Mouse (Mus musculus): ENCODE measurements at regions not wholly inside any gene's neighbourhood (a gene's known extent, or its start where the extent isn't known, plus 50 kb on each side); places are given as distances from the start of the nearest gene placed in this dataset.

DNA sequence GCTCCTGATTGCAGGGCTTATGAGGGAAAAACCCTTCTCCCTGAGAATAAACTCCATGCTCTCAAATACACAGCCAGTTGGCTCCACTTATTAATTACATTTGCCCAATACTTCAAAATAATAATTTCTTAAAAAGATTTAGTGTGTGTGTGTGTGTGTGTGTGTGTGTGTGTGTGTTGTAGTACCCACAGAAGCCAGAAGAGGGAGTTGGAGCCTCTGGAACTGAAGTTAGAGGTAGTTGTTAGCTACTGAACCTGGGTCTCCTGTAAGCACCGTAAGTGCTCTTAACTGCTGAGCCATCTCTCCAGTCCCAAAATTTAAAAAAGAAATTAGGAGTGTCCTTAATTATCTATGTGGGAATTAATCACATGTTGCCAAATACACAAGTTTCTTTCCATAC, 154.8 kb upstream of the Ctnnb1 start:
- 90% methylated on average over 1 of the region's 1 CpGs for WGBS
- H3K27me3 ChIP-seq: no peaks in the 10 kb centered on the region
- no peak overlapping the region for H3K27ac ChIP-seq (replicated peaks)
- H3K4me1 ChIP-seq (replicated peaks): peaks cover 25% of the 10 kb centered on the region
- H3K9ac ChIP-seq: no peak overlapping the region
- ATAC-seq (ENCODE audit: low read depth): no peak
- no peaks in the 10 kb centered on the region for H3K36me3 ChIP-seq
- H3K4me3 ChIP-seq: no peak overlapping the region
- no peaks in the 10 kb centered on the region for H3K9me3 ChIP-seq
- no peak overlapping the region for H3K4me2 ChIP-seq

DNA sequence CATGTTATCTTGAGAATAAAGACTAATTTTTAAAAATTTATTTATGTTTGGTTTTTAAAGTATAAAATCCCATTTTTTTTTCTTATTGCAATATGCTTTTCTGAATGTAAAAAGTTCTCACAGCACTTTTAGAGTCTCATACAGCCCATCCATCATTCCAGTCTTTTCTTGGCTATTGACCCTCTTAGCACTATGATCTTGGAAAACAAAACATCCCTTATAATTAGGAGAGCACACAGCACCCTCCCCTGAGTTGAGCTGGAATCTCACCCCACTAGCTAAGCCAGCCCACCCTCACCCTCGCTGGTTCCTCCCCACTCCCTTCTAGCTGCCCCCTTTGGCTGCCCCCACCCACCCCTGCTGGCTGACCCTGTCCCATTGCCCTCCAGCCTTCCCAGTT, 154.2 kb upstream of the Ctnnb1 start:
- ATAC-seq (ENCODE audit: low read depth): no peak
- WGBS: 45% methylated on average over 1 of the region's 1 CpGs
- H3K9me3 ChIP-seq: no peaks in the 10 kb centered on the region

DNA sequence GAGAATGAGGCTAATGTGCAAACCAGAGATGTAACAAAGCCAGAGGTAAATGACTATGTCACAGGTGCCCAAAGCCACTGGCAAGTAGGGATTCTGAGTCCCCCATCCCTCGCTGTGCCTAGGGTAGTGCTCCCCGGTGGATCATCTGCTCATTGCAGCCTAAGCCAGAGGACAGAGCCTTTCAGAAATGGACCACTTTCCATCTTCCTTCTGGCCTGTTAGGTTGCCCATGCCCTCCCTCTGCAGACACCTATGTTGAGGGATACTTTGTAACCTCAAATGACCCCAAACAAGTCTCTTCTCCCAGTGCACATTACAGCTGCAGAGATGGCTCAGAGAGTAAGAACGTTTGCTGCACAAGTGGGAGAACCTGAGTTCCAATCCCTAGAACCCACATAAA, 153.3 kb upstream of the Ctnnb1 start:
- Histone ChIP-seq H3K27ac (replicated peaks) (no peak overlapping the region), H3K27me3 (no peaks in the 10 kb centered on the region), H3K4me3 (no peak overlapping the region), H3K4me1 (replicated peaks) (peaks cover 12% of the 10 kb centered on the region; the same call in 1 of the 2 replicates), H3K9ac (no peak overlapping the region), H3K36me3 (no peaks in the 10 kb centered on the region), H3K9me3 (no peaks in the 10 kb centered on the region), H3K4me2 (no peak overlapping the region)
- WGBS: 66% methylated on average over 3 of the region's 3 CpGs
- no peak for ATAC-seq (ENCODE audit: low read depth)

More for the DNA sequence above, 154.2 kb upstream of the Ctnnb1 start:
- Histone ChIP-seq H3K27me3 (no peaks in the 10 kb centered on the region), H3K9ac (no peak overlapping the region), H3K27ac (replicated peaks) (no peak overlapping the region), H3K4me3 (no peak overlapping the region), H3K4me2 (no peak overlapping the region), H3K36me3 (no peaks in the 10 kb centered on the region), H3K4me1 (replicated peaks) (peaks cover 20% of the 10 kb centered on the region)

DNA sequence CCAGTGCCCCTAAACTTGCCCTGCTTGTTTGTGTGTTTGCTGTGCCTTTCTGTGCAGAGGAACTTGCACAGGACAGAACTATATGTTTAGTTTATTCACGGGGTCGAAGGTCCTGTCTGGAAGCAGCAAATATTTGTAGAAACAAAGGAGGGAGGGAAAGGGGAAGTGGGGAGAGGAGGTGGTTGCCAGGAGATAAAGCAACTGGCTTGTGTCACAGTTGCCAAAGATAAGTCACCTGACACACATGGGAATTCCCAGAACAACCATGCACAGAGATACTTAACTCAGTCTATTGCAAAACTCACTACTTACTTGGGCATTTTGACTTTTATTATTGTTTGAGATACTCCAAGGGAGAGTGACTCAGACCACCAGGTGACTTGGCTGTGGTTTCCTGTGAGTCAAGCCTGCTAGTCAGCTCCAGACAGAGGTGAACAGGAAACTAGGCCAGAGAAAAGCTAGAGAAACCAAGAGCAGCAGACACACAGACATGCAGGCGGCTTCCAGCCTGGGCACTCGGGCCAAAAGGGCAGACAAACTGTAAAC, 152.5 kb upstream of the Ctnnb1 start:
- Histone ChIP-seq H3K4me2 (no peak overlapping the region), H3K36me3 (no peaks in the 10 kb centered on the region), H3K4me1 (replicated peaks) (peaks cover 4% of the 10 kb centered on the region; the same call in 1 of the 2 replicates), H3K9ac (no peak overlapping the region), H3K4me3 (no peak overlapping the region), H3K9me3 (no peaks in the 10 kb centered on the region), H3K27ac (replicated peaks) (0 out of 2 replicates have a peak overlapping the region, but pooled peaks have one; percentile 18), H3K27me3 (no peaks in the 10 kb centered on the region)
- WGBS: 68% methylated on average over 4 of the region's 4 CpGs
- ATAC-seq (ENCODE audit: low read depth): no peak

DNA sequence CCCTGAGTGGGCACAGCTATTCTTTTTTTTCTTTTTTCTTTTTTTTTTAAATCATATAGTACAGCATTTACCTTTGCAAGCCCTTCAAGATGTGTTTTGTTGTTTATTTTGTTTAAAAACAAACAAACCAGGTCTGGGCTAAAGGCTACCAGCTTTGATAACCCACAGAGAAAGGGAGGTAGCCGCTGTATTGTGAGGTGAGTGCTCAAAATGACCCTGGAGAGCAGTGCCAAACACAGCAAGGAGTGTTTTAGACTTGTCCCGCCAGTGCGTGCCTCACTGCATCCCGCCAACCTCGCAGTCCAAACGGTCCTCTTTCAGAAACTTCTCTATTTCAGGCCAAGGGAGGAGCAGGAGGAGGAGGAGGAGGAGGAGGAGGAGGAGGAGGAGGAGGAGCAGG, 152.0 kb upstream of the Ctnnb1 start:
- peaks cover 4% of the 10 kb centered on the region; the same call in 1 of the 2 replicates for H3K4me1 ChIP-seq (replicated peaks)
- no peaks in the 10 kb centered on the region for H3K27me3 ChIP-seq
- 74% methylated on average over 6 of the region's 6 CpGs for WGBS
- H3K4me2 ChIP-seq: no peak overlapping the region
- ATAC-seq (ENCODE audit: low read depth): no peak
- no peak overlapping the region for H3K4me3 ChIP-seq
- H3K36me3 ChIP-seq: no peaks in the 10 kb centered on the region
- H3K27ac ChIP-seq (replicated peaks): 0 out of 2 replicates have a peak overlapping the region, but pooled peaks have one; percentile 18
- H3K9me3 ChIP-seq: no peaks in the 10 kb centered on the region
- H3K9ac ChIP-seq: no peak overlapping the region

DNA sequence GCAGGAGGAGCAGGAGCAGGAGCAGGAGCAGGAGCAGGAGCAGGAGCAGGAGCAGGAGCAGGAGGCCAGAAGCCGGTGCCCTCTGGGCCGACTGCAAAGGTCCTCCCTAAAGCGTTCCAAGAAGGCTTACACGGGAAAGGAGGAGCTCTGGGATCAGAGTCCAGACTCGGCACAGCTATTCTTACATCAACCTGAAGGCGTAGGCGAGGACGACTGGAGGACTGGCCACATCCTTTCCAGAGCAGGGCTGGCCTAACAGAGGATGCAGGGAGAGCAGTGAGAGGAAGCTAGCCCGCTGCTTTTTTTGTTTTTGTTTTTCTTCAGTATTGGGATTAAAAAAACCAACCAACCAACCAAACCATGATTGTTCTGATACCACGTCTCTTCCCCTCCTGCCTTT, 151.5 kb upstream of the Ctnnb1 start:
- H3K9ac ChIP-seq: no peak overlapping the region
- H3K36me3 ChIP-seq: no peaks in the 10 kb centered on the region
- ATAC-seq (ENCODE audit: low read depth): no peak
- H3K4me3 ChIP-seq: no peak overlapping the region
- H3K9me3 ChIP-seq: no peaks in the 10 kb centered on the region
- 83% methylated on average over 10 of the region's 10 CpGs for WGBS
- no peaks in the 10 kb centered on the region for H3K4me1 ChIP-seq (replicated peaks)
- H3K4me2 ChIP-seq: no peak overlapping the region
- H3K27me3 ChIP-seq: no peaks in the 10 kb centered on the region
- 0 out of 2 replicates have a peak overlapping the region, but pooled peaks have one; percentile 54 for H3K27ac ChIP-seq (replicated peaks)

DNA sequence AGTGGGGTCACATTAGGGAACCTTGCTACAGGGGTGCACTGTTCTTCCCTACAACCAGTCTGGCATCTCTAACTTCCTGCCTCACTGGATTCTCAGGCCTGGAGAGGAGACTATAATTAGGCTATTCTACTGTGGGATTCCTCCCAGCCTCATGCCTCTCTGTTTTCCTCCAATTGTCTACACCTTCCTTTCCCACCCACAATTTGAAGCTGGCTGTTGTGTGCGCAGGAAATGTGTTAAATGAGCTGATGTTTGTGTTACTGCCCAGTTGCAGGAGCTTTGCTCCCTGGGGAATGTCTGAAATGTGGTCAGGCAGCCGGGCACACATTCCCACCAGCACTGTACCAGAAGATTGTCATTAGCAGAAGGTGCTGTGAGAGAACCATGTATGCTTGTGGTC, 150.6 kb upstream of the Ctnnb1 start:
- 56% methylated on average over 2 of the region's 2 CpGs for WGBS
- H3K9ac ChIP-seq: no peak overlapping the region
- H3K9me3 ChIP-seq: no peaks in the 10 kb centered on the region
- H3K27ac ChIP-seq (replicated peaks): peak overlapping the region; percentile 54; the same call in 1 of the 2 replicates
- no peaks in the 10 kb centered on the region for H3K27me3 ChIP-seq
- no peaks in the 10 kb centered on the region for H3K4me1 ChIP-seq (replicated peaks)
- H3K36me3 ChIP-seq: no peaks in the 10 kb centered on the region
- H3K4me3 ChIP-seq: no peak overlapping the region
- no peak for ATAC-seq (ENCODE audit: low read depth)
- no peak overlapping the region for H3K4me2 ChIP-seq

DNA sequence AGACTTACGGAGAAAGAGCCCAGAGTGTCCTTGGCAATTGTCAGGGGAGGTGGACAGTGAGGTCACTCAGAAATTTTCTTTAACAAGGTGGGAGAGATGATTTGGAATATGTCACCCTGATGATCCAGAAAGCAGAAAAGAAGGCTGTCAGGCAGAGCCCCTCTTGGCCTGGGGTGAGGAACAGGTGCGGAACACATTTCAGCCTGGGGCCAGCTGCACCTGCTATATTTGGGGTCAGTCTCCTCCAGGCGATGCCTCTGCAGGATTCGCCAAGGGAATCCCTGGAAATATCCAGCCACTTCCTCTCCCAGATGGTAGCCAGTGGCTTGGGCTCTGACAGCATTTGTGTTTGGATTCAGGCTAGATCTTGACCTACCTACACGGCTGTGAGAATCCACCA, 134.8 kb upstream of the Ctnnb1 start:
- H3K9me3 ChIP-seq: peaks cover 27% of the 10 kb centered on the region
- no peak overlapping the region for H3K4me3 ChIP-seq
- ATAC-seq (ENCODE audit: low read depth): no peak
- H3K9ac ChIP-seq: no peak overlapping the region
- H3K4me2 ChIP-seq: no peak overlapping the region
- no peaks in the 10 kb centered on the region for H3K27me3 ChIP-seq
- peaks cover 8% of the 10 kb centered on the region; the same call in 1 of the 2 replicates for H3K4me1 ChIP-seq (replicated peaks)
- 87% methylated on average over 5 of the region's 5 CpGs for WGBS
- no peak overlapping the region for H3K27ac ChIP-seq (replicated peaks)
- 0 out of 2 replicates have a peak, but pooled peaks cover 4% of the 10 kb centered on the region for H3K36me3 ChIP-seq

DNA sequence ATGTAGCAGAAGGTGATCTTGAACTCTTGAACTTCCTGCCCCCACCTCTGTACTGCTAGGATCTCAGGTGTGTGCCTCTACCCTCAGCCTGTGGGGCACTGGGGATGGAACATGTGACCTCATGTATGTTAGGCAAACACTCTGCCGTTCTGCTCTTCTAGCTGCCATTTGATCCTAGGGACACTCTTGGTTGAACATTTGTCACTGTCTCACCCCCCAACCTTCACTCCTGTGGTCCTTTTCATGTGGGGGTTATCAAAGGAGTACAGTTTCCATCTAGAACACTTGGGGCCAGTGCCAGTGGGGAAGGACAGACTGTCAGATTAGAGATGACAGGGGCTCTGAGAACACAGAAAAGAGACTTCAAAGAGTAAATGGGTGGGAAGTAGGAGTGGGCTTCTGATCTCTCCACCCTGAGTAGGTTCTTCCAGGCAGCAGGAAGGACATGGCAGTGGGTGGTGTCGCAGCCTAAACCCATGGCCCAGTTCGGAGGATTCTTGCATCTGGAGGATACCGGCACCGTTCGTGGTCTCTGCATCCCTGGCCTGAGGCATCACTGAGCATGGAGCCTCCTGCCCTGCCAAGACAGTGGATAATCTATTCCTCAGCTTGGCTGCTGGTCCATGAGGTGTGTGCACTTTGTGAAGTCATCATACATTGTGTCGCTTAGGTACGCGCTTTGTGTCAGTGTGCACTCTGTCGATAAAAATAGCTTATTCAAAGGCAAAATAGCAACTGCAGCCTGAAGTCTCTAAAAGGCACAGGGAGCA, 132.7 kb upstream of the Ctnnb1 start:
- Histone ChIP-seq H3K36me3 (no peaks in the 10 kb centered on the region), H3K4me2 (no peak overlapping the region), H3K9me3 (peaks cover 13% of the 10 kb centered on the region), H3K27ac (replicated peaks) (no peak overlapping the region), H3K4me3 (no peak overlapping the region), H3K9ac (no peak overlapping the region), H3K4me1 (replicated peaks) (peaks cover 8% of the 10 kb centered on the region; the same call in 1 of the 2 replicates), H3K27me3 (no peaks in the 10 kb centered on the region)
- no peak for ATAC-seq (ENCODE audit: low read depth)
- WGBS: 83% methylated on average over 10 of the region's 10 CpGs

DNA sequence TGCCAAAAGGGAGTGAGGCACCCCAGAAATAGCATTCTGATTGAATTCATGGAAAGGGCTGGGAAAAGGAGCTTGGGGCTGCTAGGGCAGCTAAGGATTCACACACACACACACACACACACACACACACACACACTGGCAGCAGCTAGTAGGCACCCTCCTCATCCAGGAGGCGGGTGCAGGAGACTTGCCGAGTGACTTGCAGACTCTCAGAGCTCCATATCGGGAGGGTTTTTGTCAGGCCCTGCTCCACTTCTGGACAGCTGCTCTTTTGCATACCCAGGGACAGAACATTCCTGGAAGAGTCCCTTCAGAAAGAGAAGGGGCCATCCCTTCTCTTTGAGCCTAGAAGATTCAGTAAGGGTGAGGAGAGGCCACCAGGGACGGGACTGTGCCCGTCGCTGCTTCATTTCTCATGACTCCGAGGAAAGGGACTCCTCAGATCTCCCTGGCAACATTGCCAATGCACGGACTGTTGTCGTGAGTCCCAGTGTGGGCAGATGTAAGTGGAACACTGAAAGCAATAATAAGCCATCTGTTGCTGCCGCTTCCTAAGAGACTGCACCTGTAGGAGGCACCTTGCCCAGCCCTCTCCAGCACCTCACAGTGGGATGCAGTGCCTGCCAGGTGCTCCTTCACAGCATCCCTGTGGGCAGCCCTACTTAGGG, 130.9 kb upstream of the Ctnnb1 start:
- ATAC-seq (ENCODE audit: low read depth): no peak
- no peak overlapping the region for H3K4me3 ChIP-seq

DNA sequence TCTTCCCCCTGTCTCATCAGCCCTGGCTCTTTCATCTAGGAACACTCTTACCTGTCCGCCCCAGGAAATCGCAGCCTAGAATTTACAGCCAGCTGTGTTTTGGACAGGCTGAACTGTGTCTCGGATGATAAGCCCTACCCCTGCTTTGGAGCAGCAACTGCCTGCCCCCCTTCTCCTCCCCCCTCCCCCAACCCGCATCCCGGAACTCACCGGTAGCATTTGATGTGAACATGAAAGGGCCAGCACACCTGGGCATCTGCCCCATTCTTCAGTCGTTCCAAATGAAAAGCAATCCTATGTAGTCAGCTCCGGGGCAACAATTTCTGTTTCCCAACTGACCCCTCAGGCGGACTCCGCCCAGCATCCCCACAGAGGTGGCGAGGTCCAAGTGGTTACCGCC, 130.1 kb upstream of the Ctnnb1 start:
- 45% methylated on average over 12 of the region's 12 CpGs for WGBS
- H3K4me2 ChIP-seq: no peak overlapping the region
- ATAC-seq (ENCODE audit: low read depth): no peak
- no peak overlapping the region for H3K27ac ChIP-seq (replicated peaks)
- H3K9me3 ChIP-seq: no peaks in the 10 kb centered on the region
- no peak overlapping the region for H3K4me3 ChIP-seq
- peaks cover 8% of the 10 kb centered on the region; the same call in 1 of the 2 replicates for H3K4me1 ChIP-seq (replicated peaks)
- H3K9ac ChIP-seq: no peak overlapping the region
- H3K27me3 ChIP-seq: no peaks in the 10 kb centered on the region
- H3K36me3 ChIP-seq: no peaks in the 10 kb centered on the region

More for the DNA sequence above, 130.9 kb upstream of the Ctnnb1 start:
- 48% methylated on average over 10 of the region's 10 CpGs for WGBS
- peaks cover 8% of the 10 kb centered on the region; the same call in 1 of the 2 replicates for H3K4me1 ChIP-seq (replicated peaks)
- no peak overlapping the region for H3K9ac ChIP-seq
- H3K27ac ChIP-seq (replicated peaks): no peak overlapping the region
- no peak overlapping the region for H3K4me2 ChIP-seq
- no peaks in the 10 kb centered on the region for H3K27me3 ChIP-seq
- H3K36me3 ChIP-seq: no peaks in the 10 kb centered on the region
- peaks cover under 1% of the 10 kb centered on the region; the same call in 1 of the 2 replicates for H3K9me3 ChIP-seq

DNA sequence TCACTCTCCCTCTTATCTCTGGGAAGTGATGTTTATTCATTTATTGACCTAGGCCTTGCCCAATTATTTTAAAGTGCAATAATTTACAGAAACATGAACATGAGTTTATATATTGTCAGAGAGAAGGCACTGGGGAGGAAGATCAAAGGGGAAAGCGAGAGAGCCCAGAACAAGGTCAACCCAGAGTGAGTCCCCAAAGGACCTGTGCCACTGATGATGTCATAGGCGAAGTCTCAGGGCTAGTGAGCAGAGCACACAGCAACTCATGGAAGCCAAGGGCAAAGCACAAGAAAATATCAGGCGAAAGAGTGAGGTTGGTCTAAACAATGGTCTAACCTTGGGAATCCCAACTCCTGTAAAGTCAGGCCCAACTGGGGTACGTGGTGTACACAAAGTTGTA, 126.4 kb upstream of the Ctnnb1 start:
- H3K4me2 ChIP-seq: no peak overlapping the region
- H3K9ac ChIP-seq: no peak overlapping the region
- no peak for ATAC-seq (ENCODE audit: low read depth)
- no peak overlapping the region for H3K27ac ChIP-seq (replicated peaks)
- no peaks in the 10 kb centered on the region for H3K36me3 ChIP-seq
- no peaks in the 10 kb centered on the region for H3K9me3 ChIP-seq
- H3K4me1 ChIP-seq (replicated peaks): peaks cover 26% of the 10 kb centered on the region
- no peak overlapping the region for H3K4me3 ChIP-seq
- WGBS: 92% methylated on average over 4 of the region's 4 CpGs
- no peaks in the 10 kb centered on the region for H3K27me3 ChIP-seq
